Mouse (Mus musculus): Measurements from ENCODE around the gene Mrpl55. TPM values are rescaled to one million over a fixed set of nuclear protein-coding genes. Genes with fewer than 3 reads are reported as not detected.
A peak's percentile ranks its signal among the peaks of the same experiment; 100 is the strongest.
"Not testable (repeated sequence)": the region's sequence is repeated elsewhere in the genome, so short reads cannot be mapped to it uniquely, and the experiment has no call there.

Gene Mrpl55
- polyA plus RNA-seq, 1 experiment from 2014 or later, result 103 TPM

DNA sequence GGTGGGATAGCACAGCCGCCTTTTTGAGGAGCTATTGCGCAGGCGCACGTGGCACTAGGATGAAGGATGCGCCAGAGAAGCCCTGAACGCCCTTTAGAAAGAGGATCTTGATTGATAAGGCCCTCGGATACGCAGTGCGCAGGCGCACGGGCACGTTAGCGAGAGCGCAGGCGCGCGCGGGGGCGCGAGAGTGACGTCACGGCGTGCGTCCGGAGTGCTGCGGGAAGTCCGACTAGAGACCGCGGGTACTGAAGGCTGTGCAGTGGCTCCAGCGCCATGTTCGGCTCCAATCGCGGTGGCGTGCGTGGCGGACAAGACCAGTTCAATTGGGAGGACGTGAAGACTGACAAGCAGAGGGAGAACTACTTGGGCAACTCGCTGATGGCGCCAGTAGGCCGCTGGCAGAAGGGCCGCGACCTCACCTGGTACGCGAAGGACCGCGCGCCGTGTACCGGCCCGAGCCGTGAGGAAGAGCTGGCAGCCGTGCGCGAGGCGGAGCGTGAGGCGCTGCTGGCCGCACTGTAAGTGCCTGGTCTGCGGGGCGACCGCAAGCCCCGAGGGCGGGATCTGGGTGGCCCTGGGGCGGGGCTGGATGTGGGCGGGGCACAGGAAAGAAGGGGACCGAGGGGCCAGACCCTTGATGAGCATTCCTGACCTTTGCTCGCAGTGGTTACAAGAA lies 6.0 kb downstream of the Mrpl55 start, which contains the start of gene 2310033P09Rik:
TSS of gene 2310033P09Rik (plus strand) at position 169 of the 679 bp plus-strand sequence.
- Histone ChIP-seq H3K27ac (ENCODE audit: low read length) (peak within 1 kb of the TSS; percentile 91), H3K27me3 (ENCODE audit: control insufficient read depth, insufficient read depth, low read length) (no peaks in the 10 kb centered on the region), H3K36me3 (ENCODE audit: control insufficient read depth, insufficient read depth, low read length) (peaks cover 40% of the 10 kb centered on the region), H3K9ac (replicated peaks; ENCODE audit: low read depth, low read length) (peak within 1 kb of the TSS; percentile 90), H3K4me2 (replicated peaks; ENCODE audit: low read depth, low read length) (peak within 1 kb of the TSS; percentile 66), H3K4me1 (ENCODE audit: control insufficient read depth, insufficient read depth, low read length) (peaks cover 5% of the 10 kb centered on the region; the same call in 1 of the 2 replicates), H3K9me3 (ENCODE audit: control insufficient read depth, low read depth, low read length) (no peaks in the 10 kb centered on the region), H3K4me3 (ENCODE audit: low read depth, low read length) (peak within 1 kb of the TSS; percentile 90)
- under 1% methylated on average over 67 of the region's 67 CpGs for WGBS
- ATAC-seq (ENCODE audit: insufficient number of reproducible peaks, insufficient read depth, low FRiP score, low read depth), result peak; percentile 86

DNA sequence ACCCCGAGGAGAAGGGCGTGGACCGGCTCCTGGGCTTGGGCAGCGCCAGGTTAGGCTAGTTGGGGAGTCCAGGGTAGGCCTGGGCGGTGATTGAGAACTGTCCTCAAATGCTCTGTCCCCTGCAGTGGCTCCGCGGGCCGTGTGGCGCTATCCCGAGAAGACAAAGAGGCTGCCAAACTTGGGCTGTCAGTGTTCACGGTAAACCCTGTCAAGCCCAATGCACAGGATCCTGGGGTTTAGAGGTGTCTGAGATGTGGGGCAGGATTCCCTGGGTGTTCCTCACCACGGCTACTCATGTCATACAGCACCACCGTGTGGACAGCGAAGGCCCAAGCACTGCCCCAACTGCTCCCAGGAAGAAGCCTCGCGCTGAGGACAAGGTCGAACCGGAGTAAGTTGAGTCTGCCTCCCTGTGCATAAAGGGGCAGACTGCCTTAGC lies 6.7 kb downstream of the Mrpl55 start:
- Histone ChIP-seq H3K36me3 (ENCODE audit: control insufficient read depth, insufficient read depth, low read length) (peaks cover 40% of the 10 kb centered on the region), H3K4me1 (ENCODE audit: control insufficient read depth, insufficient read depth, low read length) (peaks cover 5% of the 10 kb centered on the region; the same call in 1 of the 2 replicates), H3K9me3 (ENCODE audit: control insufficient read depth, low read depth, low read length) (no peaks in the 10 kb centered on the region), H3K4me2 (replicated peaks; ENCODE audit: low read depth, low read length) (peak overlapping the region; percentile 66), H3K27ac (ENCODE audit: low read length) (peak overlapping the region; percentile 91; the same call in 1 of the 2 replicates), H3K27me3 (ENCODE audit: control insufficient read depth, insufficient read depth, low read length) (no peaks in the 10 kb centered on the region), H3K9ac (replicated peaks; ENCODE audit: low read depth, low read length) (0 out of 2 replicates have a peak overlapping the region, but pooled peaks have one; percentile 90), H3K4me3 (ENCODE audit: low read depth, low read length) (peak overlapping the region; percentile 90)
- peak; percentile 42 for ATAC-seq (ENCODE audit: insufficient number of reproducible peaks, insufficient read depth, low FRiP score, low read depth)
- 7% methylated on average over 18 of the region's 18 CpGs for WGBS

DNA sequence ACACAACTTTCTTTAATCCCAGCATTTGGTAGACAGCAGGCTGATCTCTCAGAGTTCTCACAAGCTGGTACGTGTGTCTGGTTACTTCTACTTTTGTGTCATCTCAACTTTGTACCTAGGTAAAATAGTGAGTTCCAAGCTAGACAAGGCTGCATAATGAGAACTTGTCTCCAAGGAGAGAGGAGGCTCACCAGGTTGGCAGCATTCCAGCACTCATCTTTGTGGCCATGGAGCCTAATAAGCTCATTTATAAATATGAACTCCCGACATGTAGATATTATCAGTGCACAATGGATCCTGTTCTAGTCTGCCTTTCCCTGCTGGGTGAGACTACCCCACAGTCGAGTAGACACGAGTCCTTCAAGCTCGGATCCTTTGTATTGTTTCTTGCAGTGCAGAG lies 7.3 kb downstream of the Mrpl55 start:
- H3K4me2 ChIP-seq (replicated peaks; ENCODE audit: low read depth, low read length), result peak overlapping the region; percentile 66; the same call in 1 of the 2 replicates
- H3K27me3 ChIP-seq (ENCODE audit: control insufficient read depth, insufficient read depth, low read length), result no peaks in the 10 kb centered on the region
- H3K4me1 ChIP-seq (ENCODE audit: control insufficient read depth, insufficient read depth, low read length), result peaks cover 5% of the 10 kb centered on the region; the same call in 1 of the 2 replicates
- H3K9me3 ChIP-seq (ENCODE audit: control insufficient read depth, low read depth, low read length), result no peaks in the 10 kb centered on the region
- H3K27ac ChIP-seq (ENCODE audit: low read length), result no peak overlapping the region
- peak overlapping the region; percentile 90; the same call in 1 of the 2 replicates for H3K4me3 ChIP-seq (ENCODE audit: low read depth, low read length)
- peaks cover 37% of the 10 kb centered on the region for H3K36me3 ChIP-seq (ENCODE audit: control insufficient read depth, insufficient read depth, low read length)
- no peak overlapping the region for H3K9ac ChIP-seq (replicated peaks; ENCODE audit: low read depth, low read length)
- no peak for ATAC-seq (ENCODE audit: insufficient number of reproducible peaks, insufficient read depth, low FRiP score, low read depth)
- 62% methylated on average over 5 of the region's 5 CpGs for WGBS

DNA sequence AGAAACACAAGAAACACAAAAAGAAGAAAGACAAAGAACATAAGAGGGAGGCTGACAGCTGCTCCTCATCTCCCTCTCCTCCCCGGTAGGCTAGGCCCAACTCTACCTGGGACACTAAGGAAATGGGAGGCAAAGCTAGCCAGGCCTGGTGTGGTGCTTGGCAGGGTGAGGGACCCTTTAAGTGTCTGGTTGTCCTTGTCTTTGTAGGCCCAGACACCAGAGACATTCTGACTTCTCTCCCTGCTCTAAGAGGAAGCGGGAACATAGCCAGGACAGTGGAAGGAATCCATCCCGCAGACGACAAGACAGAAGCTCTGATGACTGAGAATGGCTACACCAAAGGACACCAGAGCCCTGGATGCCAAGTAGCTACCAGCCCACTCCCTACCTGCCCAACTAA lies 7.7 kb downstream of the Mrpl55 start:
- peaks cover 37% of the 10 kb centered on the region for H3K36me3 ChIP-seq (ENCODE audit: control insufficient read depth, insufficient read depth, low read length)
- H3K27ac ChIP-seq (ENCODE audit: low read length), result no peak overlapping the region
- 83% methylated on average over 4 of the region's 4 CpGs for WGBS
- H3K9me3 ChIP-seq (ENCODE audit: control insufficient read depth, low read depth, low read length), result no peaks in the 10 kb centered on the region
- H3K27me3 ChIP-seq (ENCODE audit: control insufficient read depth, insufficient read depth, low read length), result no peaks in the 10 kb centered on the region
- no peak overlapping the region for H3K4me2 ChIP-seq (replicated peaks; ENCODE audit: low read depth, low read length)
- no peak overlapping the region for H3K4me3 ChIP-seq (ENCODE audit: low read depth, low read length)
- no peak overlapping the region for H3K9ac ChIP-seq (replicated peaks; ENCODE audit: low read depth, low read length)
- no peak for ATAC-seq (ENCODE audit: insufficient number of reproducible peaks, insufficient read depth, low FRiP score, low read depth)
- peaks cover 5% of the 10 kb centered on the region; the same call in 1 of the 2 replicates for H3K4me1 ChIP-seq (ENCODE audit: control insufficient read depth, insufficient read depth, low read length)

DNA sequence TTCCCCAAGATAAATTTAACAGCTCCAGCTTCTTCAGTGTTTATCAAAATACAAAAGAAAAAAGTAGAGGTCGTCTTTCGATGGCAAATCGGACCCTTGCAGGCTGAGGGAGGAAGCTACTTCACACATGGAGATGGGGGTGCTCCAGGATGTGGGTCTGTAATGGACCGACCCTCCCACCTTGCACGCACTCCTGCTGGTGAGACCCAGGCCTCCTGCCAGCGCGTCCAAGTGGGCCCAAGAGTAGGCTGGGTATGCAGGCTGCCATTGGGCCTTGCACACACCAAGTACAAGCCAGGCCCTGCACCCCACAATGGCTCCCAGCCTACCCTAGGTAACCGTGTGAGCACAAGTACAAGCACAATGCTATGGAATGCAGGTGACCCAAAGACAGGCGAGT lies 9.3 kb downstream of the Mrpl55 start:
- H3K9ac ChIP-seq (replicated peaks; ENCODE audit: low read depth, low read length); H3K27ac ChIP-seq (ENCODE audit: low read length); H3K27me3 ChIP-seq (ENCODE audit: control insufficient read depth, insufficient read depth, low read length); H3K4me1 ChIP-seq (ENCODE audit: control insufficient read depth, insufficient read depth, low read length); ATAC-seq (ENCODE audit: insufficient number of reproducible peaks, insufficient read depth, low FRiP score, low read depth); H3K4me2 ChIP-seq (replicated peaks; ENCODE audit: low read depth, low read length); H3K9me3 ChIP-seq (ENCODE audit: control insufficient read depth, low read depth, low read length); H3K4me3 ChIP-seq (ENCODE audit: low read depth, low read length): not testable (repeated sequence)
- WGBS, result 84% methylated on average over 9 of the region's 9 CpGs
- H3K36me3 ChIP-seq (ENCODE audit: control insufficient read depth, insufficient read depth, low read length), result peaks cover 31% of the 10 kb centered on the region

DNA sequence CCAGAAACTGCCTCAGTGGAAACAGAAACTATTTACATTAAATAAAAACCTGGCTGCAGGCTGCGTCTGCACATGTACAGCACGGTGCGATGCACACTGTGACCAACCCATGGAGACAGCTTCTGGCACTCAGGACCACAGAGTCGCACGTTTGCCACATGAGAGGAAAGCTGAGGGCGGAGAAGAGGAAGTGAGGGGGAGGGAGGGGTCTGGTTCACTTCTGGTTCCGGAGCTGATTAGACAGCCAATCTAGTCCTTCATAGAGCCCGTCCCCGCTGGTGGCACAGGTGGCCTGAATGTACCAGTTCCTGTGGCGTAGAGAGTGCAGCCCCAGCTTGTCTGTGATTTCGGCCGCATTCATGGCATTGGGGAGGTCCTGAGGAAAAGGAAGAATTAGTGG lies 10.0 kb downstream of the Mrpl55 start:
- H3K27ac ChIP-seq (ENCODE audit: low read length); H3K4me2 ChIP-seq (replicated peaks; ENCODE audit: low read depth, low read length); H3K4me3 ChIP-seq (ENCODE audit: low read depth, low read length); H3K27me3 ChIP-seq (ENCODE audit: control insufficient read depth, insufficient read depth, low read length); H3K9me3 ChIP-seq (ENCODE audit: control insufficient read depth, low read depth, low read length); H3K4me1 ChIP-seq (ENCODE audit: control insufficient read depth, insufficient read depth, low read length); ATAC-seq (ENCODE audit: insufficient number of reproducible peaks, insufficient read depth, low FRiP score, low read depth); H3K9ac ChIP-seq (replicated peaks; ENCODE audit: low read depth, low read length): not testable (repeated sequence)
- peaks cover 31% of the 10 kb centered on the region for H3K36me3 ChIP-seq (ENCODE audit: control insufficient read depth, insufficient read depth, low read length)
- WGBS, result 80% methylated on average over 12 of the region's 12 CpGs

DNA sequence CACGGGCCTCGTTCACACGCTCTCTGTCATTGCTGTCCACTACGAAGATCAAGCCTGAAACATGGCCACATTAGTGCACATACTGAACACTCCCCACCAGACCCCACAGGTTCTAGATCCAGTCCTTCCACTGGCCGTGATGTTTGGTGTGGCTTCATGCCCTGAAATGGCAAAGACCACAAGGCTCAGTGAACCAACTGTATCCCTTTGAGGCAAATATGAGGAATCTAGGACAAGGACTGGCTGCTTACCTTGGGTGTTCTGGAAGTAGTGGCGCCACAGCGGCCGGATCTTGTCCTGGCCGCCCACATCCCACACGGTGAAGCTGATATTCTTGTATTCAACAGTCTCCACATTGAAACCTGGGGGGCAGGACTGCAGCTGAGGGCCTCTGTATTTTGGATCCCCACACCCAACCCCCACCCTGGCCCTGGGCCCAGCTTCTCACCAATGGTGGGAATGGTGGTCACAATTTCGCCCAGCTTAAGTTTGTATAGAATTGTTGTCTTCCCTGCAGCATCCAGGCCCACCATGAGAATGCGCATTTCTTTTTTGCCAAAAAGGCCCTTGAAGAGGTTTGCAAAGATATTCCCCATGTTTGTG lies 10.7 kb downstream of the Mrpl55 start:
- Histone ChIP-seq H3K36me3 (ENCODE audit: control insufficient read depth, insufficient read depth, low read length) (peaks cover 35% of the 10 kb centered on the region), H3K9me3 (ENCODE audit: control insufficient read depth, low read depth, low read length) (no peaks in the 10 kb centered on the region), H3K9ac (replicated peaks; ENCODE audit: low read depth, low read length) (no peak overlapping the region), H3K4me1 (ENCODE audit: control insufficient read depth, insufficient read depth, low read length) (peaks cover 10% of the 10 kb centered on the region; the same call in 1 of the 2 replicates), H3K4me3 (ENCODE audit: low read depth, low read length) (no peak overlapping the region), H3K4me2 (replicated peaks; ENCODE audit: low read depth, low read length) (no peak overlapping the region), H3K27ac (ENCODE audit: low read length) (no peak overlapping the region), H3K27me3 (ENCODE audit: control insufficient read depth, insufficient read depth, low read length) (no peaks in the 10 kb centered on the region)
- WGBS, result 89% methylated on average over 12 of the region's 12 CpGs
- no peak for ATAC-seq (ENCODE audit: insufficient number of reproducible peaks, insufficient read depth, low FRiP score, low read depth)

DNA sequence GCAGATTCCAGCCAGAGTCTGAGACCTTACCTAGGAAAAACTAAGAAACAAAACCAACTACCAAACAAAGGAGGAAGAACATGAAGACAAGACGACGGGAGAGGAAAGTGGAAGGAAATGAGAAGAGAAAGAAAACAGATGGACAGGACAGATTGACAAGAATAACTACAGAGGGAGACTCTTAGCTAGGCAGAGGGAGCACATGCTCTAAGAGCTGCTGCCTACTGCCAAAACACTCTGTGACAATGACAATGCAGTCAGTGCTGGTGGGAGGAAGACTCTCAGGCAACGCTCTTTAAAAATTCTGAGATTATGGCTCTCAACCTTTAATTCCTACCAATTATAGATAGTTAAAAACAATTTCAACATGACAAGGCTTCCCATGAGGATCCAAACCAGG lies 14.7 kb downstream of the Mrpl55 start:
- Histone ChIP-seq H3K4me3 (ENCODE audit: low read depth, low read length) (no peak overlapping the region), H3K4me1 (ENCODE audit: control insufficient read depth, insufficient read depth, low read length) (peaks cover 12% of the 10 kb centered on the region; the same call in 1 of the 2 replicates), H3K9ac (replicated peaks; ENCODE audit: low read depth, low read length) (no peak overlapping the region), H3K27me3 (ENCODE audit: control insufficient read depth, insufficient read depth, low read length) (no peaks in the 10 kb centered on the region), H3K36me3 (ENCODE audit: control insufficient read depth, insufficient read depth, low read length) (peaks cover 22% of the 10 kb centered on the region), H3K4me2 (replicated peaks; ENCODE audit: low read depth, low read length) (no peak overlapping the region), H3K9me3 (ENCODE audit: control insufficient read depth, low read depth, low read length) (no peaks in the 10 kb centered on the region), H3K27ac (ENCODE audit: low read length) (no peak overlapping the region)
- ATAC-seq (ENCODE audit: insufficient number of reproducible peaks, insufficient read depth, low FRiP score, low read depth), result no peak
- 83% methylated on average over 3 of the region's 3 CpGs for WGBS

All from stomach, embryonic 14.5 days (tissue).